Mouse (Mus musculus) liver, embryonic 15.5 days (tissue): ENCODE results near the gene Cbx4. TPM values are rescaled to one million over a fixed set of nuclear protein-coding genes. Genes with fewer than 3 reads are reported as not detected.

Experiments used
- ATAC-seq: fragments of 200-750 bp; cut with Nextera tagmentation; 2 replicates; pipeline ENCODE4 v1.8.0; 2017; ENCODE audit warnings: moderate number of reproducible peaks, mild to moderate bottlenecking, moderate library complexity; ENCODE audit not compliant: insufficient read depth
- H3K27ac ChIP-seq: fragments of 300-500 bp; sonication (generic); replicated peaks from 2 replicates; pipeline ENCODE4 v1.5.1; 2015; ENCODE audit warnings: mild to moderate bottlenecking, inconsistent platforms
- H3K27me3 ChIP-seq: fragments of 300-500 bp; sonication (generic); 2 replicates; pipeline ENCODE4 v1.6.1; 2015; ENCODE audit warnings: mild to moderate bottlenecking, inconsistent platforms
- H3K36me3 ChIP-seq: fragments of 300-500 bp; sonication (generic); replicated peaks from 2 replicates; pipeline ENCODE4 v1.6.1; 2015; ENCODE audit warnings: moderate library complexity, mild to moderate bottlenecking, inconsistent platforms
- H3K4me1 ChIP-seq: fragments of 300-500 bp; sonication (generic); replicated peaks from 2 replicates; pipeline ENCODE4 v1.6.1; 2015; ENCODE audit warnings: inconsistent platforms
- H3K4me2 ChIP-seq: fragments of 300-500 bp; sonication (generic); 2 replicates; pipeline ENCODE4 v1.6.1; 2015; ENCODE audit warnings: moderate library complexity, mild to moderate bottlenecking, inconsistent platforms
- H3K4me3 ChIP-seq: fragments of 300-500 bp; sonication (generic); replicated peaks from 2 replicates; pipeline ENCODE4 v1.5.1; 2015; ENCODE audit warnings: mild to moderate bottlenecking, inconsistent platforms
- H3K9ac ChIP-seq: fragments of 300-500 bp; sonication (generic); 2 replicates; pipeline ENCODE4 v1.6.1; 2015; ENCODE audit warnings: moderate library complexity, mild to moderate bottlenecking, inconsistent platforms
- H3K9me3 ChIP-seq: fragments of 300-500 bp; sonication (generic); replicated peaks from 2 replicates; pipeline ENCODE4 v1.6.1; 2016; ENCODE audit warnings: inconsistent platforms
- WGBS: fragments of 180-500 bp; shearing (Covaris S2); methylation state at CpG from one replicate; pipeline ENCODE4 v1.1.7; 2015; ENCODE audit warnings: mixed read lengths; ENCODE audit not compliant: insufficient replicate concordance; 5-methylcytosine and 5-hydroxymethylcytosine counted together
- polyA plus RNA-seq: library from polyadenylated mRNA; unstranded; fragments of >200 nt; fragmentation: Nextera tagmentation; extraction: Ambion mirVana; gene quantifications from 2 replicates; pipeline ENCODE4 v1.2.1, GENCODE M21; 2015

Gene Cbx4
- polyA plus RNA-seq, 1 experiment from 2014 or later: 2.9 TPM

DNA sequence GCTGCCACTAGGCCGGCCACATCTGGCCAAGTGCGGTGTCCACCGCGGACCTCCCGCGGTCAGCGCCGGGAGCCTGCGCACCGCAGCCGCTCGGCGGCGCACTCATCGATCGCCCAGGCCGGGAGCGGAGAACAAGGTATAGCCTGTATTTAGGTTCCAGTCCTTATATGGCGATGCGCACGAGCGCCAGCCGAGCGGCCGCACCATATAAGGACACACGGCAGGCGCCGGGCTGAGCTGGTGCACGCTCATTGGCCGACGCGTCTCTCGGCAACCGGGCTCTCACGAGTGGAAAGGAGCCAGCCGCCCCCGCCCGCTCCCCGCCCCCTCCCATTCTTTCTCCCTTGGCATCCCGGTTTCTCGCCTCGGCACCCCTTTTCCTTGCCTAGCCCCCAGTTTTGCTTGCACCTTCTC lies 32.8 kb downstream of the Cbx4 start:
- WGBS: 1% methylated on average over 42 of the region's 42 CpGs

GRCm38 (mm10) chr11:119052661-119053256 lies 33.3 kb downstream of the Cbx4 start:
- ATAC-seq: peak; percentile 45; the same call in 1 of the 2 replicates
- peaks cover 100% of the 10 kb centered on the region for H3K27me3 ChIP-seq
- H3K9me3 ChIP-seq: no peaks in the 10 kb centered on the region
- peak overlapping the region; percentile 53 for H3K4me2 ChIP-seq
- no peak overlapping the region for H3K9ac ChIP-seq
- peak overlapping the region; percentile 22 for H3K4me3 ChIP-seq
- H3K27ac ChIP-seq: no peak overlapping the region
- peaks cover 41% of the 10 kb centered on the region for H3K4me1 ChIP-seq
- no peaks in the 10 kb centered on the region for H3K36me3 ChIP-seq
- 3% methylated on average over 13 of the region's 13 CpGs for WGBS

More for the DNA sequence above, 32.8 kb downstream of the Cbx4 start:
- Histone ChIP-seq H3K4me2 (peak overlapping the region; percentile 53), H3K36me3 (no peaks in the 10 kb centered on the region), H3K9me3 (no peaks in the 10 kb centered on the region), H3K9ac (no peak overlapping the region), H3K4me1 (peaks cover 42% of the 10 kb centered on the region), H3K27ac (no peak overlapping the region), H3K27me3 (peaks cover 100% of the 10 kb centered on the region), H3K4me3 (peak overlapping the region; percentile 22)
- peak; percentile 74 for ATAC-seq

DNA sequence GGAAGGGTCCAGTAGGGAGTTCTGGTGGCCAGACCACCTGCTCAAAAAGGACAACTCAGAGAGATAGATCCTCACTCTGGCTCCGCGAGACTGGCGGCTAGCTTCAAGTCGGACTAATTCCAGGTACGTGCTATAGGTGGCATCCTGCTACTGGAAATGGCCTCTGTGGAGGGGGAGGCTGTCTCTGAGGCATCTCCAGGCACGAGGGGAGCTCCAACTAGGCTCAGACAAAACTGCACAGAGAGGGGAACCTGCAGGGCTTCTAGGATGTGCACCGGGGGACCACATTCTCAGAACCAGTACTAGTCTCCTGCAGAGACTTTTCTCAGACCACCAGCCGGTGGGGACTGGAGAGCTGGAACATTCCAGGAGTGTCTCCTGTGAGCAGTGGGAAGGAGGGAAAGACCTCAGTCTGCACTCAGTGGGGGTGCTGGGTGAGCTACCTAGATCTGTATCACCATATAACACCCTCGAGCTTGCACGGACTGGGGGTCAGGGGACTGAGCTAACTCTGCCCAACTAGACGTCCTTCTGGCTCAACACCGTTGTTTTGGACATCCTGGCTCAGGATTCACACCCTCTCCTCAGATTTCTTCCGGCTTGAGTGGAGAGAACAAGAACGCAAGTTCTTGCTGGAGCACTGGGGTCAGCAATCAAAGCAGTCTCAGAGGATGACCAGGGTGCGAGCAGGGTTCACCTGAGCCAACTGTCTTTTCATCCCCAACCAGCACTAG lies 33.9 kb downstream of the Cbx4 start:
- Histone ChIP-seq H3K36me3 (no peaks in the 10 kb centered on the region), H3K4me2 (no peak overlapping the region), H3K9me3 (no peaks in the 10 kb centered on the region), H3K27me3 (peaks cover 100% of the 10 kb centered on the region), H3K4me3 (no peak overlapping the region), H3K4me1 (peaks cover 41% of the 10 kb centered on the region), H3K9ac (no peak overlapping the region), H3K27ac (no peak overlapping the region)
- ATAC-seq: no peak
- WGBS: 6% methylated on average over 15 of the region's 15 CpGs

DNA sequence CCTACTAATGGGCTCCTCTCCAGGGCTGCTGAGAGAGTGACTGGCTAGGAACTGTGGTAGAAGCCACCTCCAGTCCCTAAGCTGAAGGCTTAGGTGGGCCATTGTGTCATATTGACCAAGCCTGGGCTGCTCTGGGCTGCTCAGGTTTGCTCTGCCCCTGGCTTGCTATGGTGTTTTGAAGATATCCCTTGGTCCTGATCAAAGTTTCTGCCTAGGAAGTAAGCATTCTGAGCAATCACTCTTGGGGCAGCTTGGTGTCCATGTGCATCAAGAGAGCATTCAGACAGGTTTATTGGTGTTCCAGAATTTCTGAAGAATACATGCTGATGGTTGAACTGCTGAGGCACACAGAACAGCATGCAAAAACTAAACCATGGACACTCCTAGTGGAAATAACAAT lies 34.6 kb downstream of the Cbx4 start:
- H3K9ac ChIP-seq: no peak overlapping the region
- no peak overlapping the region for H3K27ac ChIP-seq
- H3K4me3 ChIP-seq: no peak overlapping the region
- H3K36me3 ChIP-seq: no peaks in the 10 kb centered on the region
- no peaks in the 10 kb centered on the region for H3K9me3 ChIP-seq
- no peak for ATAC-seq
- no peak overlapping the region for H3K4me2 ChIP-seq
- peaks cover 46% of the 10 kb centered on the region for H3K4me1 ChIP-seq
- H3K27me3 ChIP-seq: peaks cover 100% of the 10 kb centered on the region

GRCm38 (mm10) chr11:119050361-119050760 lies 35.7 kb downstream of the Cbx4 start:
- no peak for ATAC-seq
- H3K4me1 ChIP-seq: peaks cover 51% of the 10 kb centered on the region

DNA sequence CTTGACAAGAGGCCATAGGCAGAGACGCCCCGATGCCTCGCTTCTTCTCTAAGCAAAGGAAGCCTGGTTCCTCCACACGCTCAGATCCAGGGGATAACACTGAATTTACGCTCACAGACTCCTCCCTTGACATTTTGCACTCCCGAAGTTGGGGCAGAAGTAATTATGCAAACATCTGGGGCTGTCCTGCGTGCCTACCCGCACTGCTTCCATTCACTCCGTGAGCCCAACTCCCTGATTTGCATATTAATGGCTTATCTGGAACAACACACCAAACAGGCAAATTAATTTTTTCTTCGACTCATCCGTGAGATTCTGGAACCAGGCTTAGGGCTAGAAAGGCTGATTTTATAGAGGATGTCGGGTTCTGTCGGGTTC lies 37.9 kb downstream of the Cbx4 start:
- Histone ChIP-seq H3K9ac (no peak overlapping the region), H3K4me2 (no peak overlapping the region), H3K27me3 (peaks cover 100% of the 10 kb centered on the region), H3K4me1 (peaks cover 48% of the 10 kb centered on the region), H3K27ac (no peak overlapping the region), H3K36me3 (no peaks in the 10 kb centered on the region), H3K4me3 (no peak overlapping the region), H3K9me3 (no peaks in the 10 kb centered on the region)
- 2% methylated on average over 13 of the region's 13 CpGs for WGBS
- ATAC-seq: no peak

More at GRCm38 (mm10) chr11:119050361-119050760, 35.7 kb downstream of the Cbx4 start:
- H3K27me3 ChIP-seq: peaks cover 100% of the 10 kb centered on the region
- no peak overlapping the region for H3K27ac ChIP-seq
- no peak overlapping the region for H3K4me3 ChIP-seq
- no peak overlapping the region for H3K9ac ChIP-seq
- no peak overlapping the region for H3K4me2 ChIP-seq
- no peaks in the 10 kb centered on the region for H3K9me3 ChIP-seq
- 0% methylated on average over 2 of the region's 2 CpGs for WGBS
- no peaks in the 10 kb centered on the region for H3K36me3 ChIP-seq

DNA sequence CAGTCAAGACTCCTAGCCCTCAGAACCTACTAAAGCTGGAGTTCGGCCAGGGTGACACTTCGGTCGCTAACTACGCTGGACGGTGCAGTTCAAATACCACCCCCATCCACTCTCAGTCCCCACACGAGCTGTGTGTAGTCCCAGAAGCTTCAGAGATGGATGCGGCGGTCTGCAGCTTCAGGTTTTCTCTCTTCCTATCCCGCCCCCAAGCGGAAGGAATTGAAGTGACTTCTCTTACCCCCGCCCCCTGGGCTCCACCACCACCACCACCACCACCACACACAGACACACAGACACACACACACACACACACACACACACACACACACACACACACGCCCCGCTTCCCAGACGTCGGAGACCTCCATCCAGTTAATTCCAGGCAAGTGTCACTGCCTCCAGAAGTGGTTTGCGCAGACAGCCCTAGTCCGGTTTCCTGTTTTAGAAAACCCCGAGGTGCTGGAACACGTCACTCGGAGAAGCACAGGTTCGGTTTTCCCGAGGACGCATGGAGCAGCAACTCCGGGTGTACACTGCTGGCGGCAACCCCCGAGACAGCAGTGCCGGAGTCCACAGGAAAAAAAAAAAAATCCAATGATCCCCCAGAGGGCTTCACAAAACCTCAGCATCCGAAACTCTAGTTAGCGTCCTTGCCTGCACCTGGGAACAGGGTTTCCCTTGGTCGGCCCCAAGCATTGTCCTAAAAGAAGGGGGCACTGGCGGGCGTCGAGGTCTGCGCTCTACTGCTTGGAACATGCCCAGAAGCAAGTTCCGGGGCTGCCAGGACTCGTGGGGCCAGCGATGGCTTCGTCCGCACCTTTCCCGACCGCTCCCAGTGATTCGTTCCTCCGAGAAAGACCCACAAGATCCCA lies 38.5 kb downstream of the Cbx4 start:
- Histone ChIP-seq H3K36me3 (no peaks in the 10 kb centered on the region), H3K27me3 (peaks cover 100% of the 10 kb centered on the region), H3K4me2 (peak overlapping the region; percentile 23; the same call in 1 of the 2 replicates), H3K4me3 (no peak overlapping the region), H3K9me3 (no peaks in the 10 kb centered on the region), H3K9ac (no peak overlapping the region), H3K27ac (no peak overlapping the region), H3K4me1 (peaks cover 46% of the 10 kb centered on the region)
- 1% methylated on average over 43 of the region's 43 CpGs for WGBS
- peak; percentile 10; the same call in 1 of the 2 replicates for ATAC-seq

- Histone ChIP-seq H3K27ac (no peak overlapping the region), H3K9ac (no peak overlapping the region), H3K4me1 (peaks cover 46% of the 10 kb centered on the region)
These were observed 39.3 kb downstream of the Cbx4 start for GRCm38 (mm10) chr11:119046601-119047245.

GRCm38 (mm10) chr11:119044551-119045337 lies 41.3 kb downstream of the Cbx4 start:
- ATAC-seq: no peak
- Histone ChIP-seq H3K9ac (no peak overlapping the region), H3K9me3 (no peaks in the 10 kb centered on the region), H3K4me1 (peaks cover 66% of the 10 kb centered on the region), H3K4me2 (peak overlapping the region; percentile 40), H3K27me3 (peaks cover 100% of the 10 kb centered on the region), H3K36me3 (no peaks in the 10 kb centered on the region), H3K27ac (no peak overlapping the region), H3K4me3 (no peak overlapping the region)
- WGBS: 4% methylated on average over 41 of the region's 41 CpGs

More at GRCm38 (mm10) chr11:119046601-119047245, 39.3 kb downstream of the Cbx4 start:
- no peaks in the 10 kb centered on the region for H3K9me3 ChIP-seq
- peak overlapping the region; percentile 32 for H3K4me2 ChIP-seq
- 2% methylated on average over 39 of the region's 39 CpGs for WGBS
- H3K27me3 ChIP-seq: peaks cover 100% of the 10 kb centered on the region
- no peaks in the 10 kb centered on the region for H3K36me3 ChIP-seq
- ATAC-seq: peak; percentile 22; the same call in 1 of the 2 replicates
- H3K4me3 ChIP-seq: 0 out of 2 replicates have a peak overlapping the region, but pooled peaks have one; percentile 7
